Mouse (Mus musculus): ENCODE data around the gene BC005561. TPM values are rescaled to one million over a fixed set of nuclear protein-coding genes. Genes with fewer than 3 reads are reported as not detected.

BC005561 gene
- 18.2 and 18.3 TPM in 2 replicates for polyA plus RNA-seq (2016; fragmentation: Nextera tagmentation; extraction: Ambion mirVana)

GRCm38 (mm10) chr5:104508195-104508891 is at the start of gene BC005561:
Gene BC005561 (plus strand): TSS chr5:104508352.
- peak within 1 kb of the TSS; percentile 84 for H3K4me3 ChIP-seq
- peaks cover 14% of the 10 kb centered on the region for H3K36me3 ChIP-seq
- ATAC-seq (ENCODE audit: low FRiP score, low read depth) = peak; percentile 96
- peaks cover 14% of the 10 kb centered on the region for H3K9me3 ChIP-seq
- H3K27ac ChIP-seq (replicated peaks) = peak within 1 kb of the TSS; percentile 90
- H3K27me3 ChIP-seq = no peaks in the 10 kb centered on the region
- H3K9ac ChIP-seq (replicated peaks) = peak within 1 kb of the TSS; percentile 89
- peak within 1 kb of the TSS; percentile 69 for H3K4me2 ChIP-seq (replicated peaks)
- under 1% methylated on average over 61 of the region's 83 CpGs for WGBS
- peaks cover 12% of the 10 kb centered on the region for H3K4me1 ChIP-seq

- WGBS = 15% methylated on average over 34 of the region's 46 CpGs
- Histone ChIP-seq H3K9me3 (no peaks in the 10 kb centered on the region), H3K27me3 (no peaks in the 10 kb centered on the region), H3K4me2 (replicated peaks) (peak within 1 kb of the TSS; percentile 76), H3K9ac (replicated peaks) (peak within 1 kb of the TSS; percentile 95), H3K36me3 (0 out of 2 replicates have a peak, but pooled peaks cover 4% of the 10 kb centered on the region), H3K27ac (replicated peaks) (peak within 1 kb of the TSS; percentile 87), H3K4me3 (peak within 1 kb of the TSS; percentile 76), H3K4me1 (peaks cover 15% of the 10 kb centered on the region)
- peak; percentile 90 for ATAC-seq (ENCODE audit: low FRiP score, low read depth)
Observed at GRCm38 (mm10) chr5:104458832-104459705, 49.1 kb upstream of the BC005561 start, which contains the start of gene Pkd2. Gene Pkd2 (plus strand): TSS chr5:104459450.

- Histone ChIP-seq H3K27me3 (no peaks in the 10 kb centered on the region), H3K36me3 (0 out of 2 replicates have a peak, but pooled peaks cover 6% of the 10 kb centered on the region), H3K9me3 (no peaks in the 10 kb centered on the region), H3K4me1 (peaks cover 15% of the 10 kb centered on the region), H3K27ac (replicated peaks) (peak overlapping the region; percentile 87), H3K4me3 (peak overlapping the region; percentile 76), H3K9ac (replicated peaks) (peak overlapping the region; percentile 95), H3K4me2 (replicated peaks) (peak overlapping the region; percentile 76)
- peak; percentile 85 for ATAC-seq (ENCODE audit: low FRiP score, low read depth)
- WGBS = under 1% methylated on average over 64 of the region's 82 CpGs
Observed at GRCm38 (mm10) chr5:104459706-104460455, 48.3 kb upstream of the BC005561 start.

GRCm38 (mm10) chr5:104460456-104460838 is 47.7 kb upstream of the BC005561 start:
- H3K27me3 ChIP-seq = no peaks in the 10 kb centered on the region
- H3K27ac ChIP-seq (replicated peaks) = peak overlapping the region; percentile 87; the same call in 1 of the 2 replicates
- peak overlapping the region; percentile 76 for H3K4me2 ChIP-seq (replicated peaks)
- WGBS = 46% methylated on average over 3 of the region's 3 CpGs
- peak overlapping the region; percentile 76 for H3K4me3 ChIP-seq
- H3K4me1 ChIP-seq = peaks cover 15% of the 10 kb centered on the region
- 0 out of 2 replicates have a peak, but pooled peaks cover 11% of the 10 kb centered on the region for H3K36me3 ChIP-seq
- H3K9me3 ChIP-seq = no peaks in the 10 kb centered on the region
- peak overlapping the region; percentile 95; the same call in 1 of the 2 replicates for H3K9ac ChIP-seq (replicated peaks)
- no peak for ATAC-seq (ENCODE audit: low FRiP score, low read depth)

GRCm38 (mm10) chr5:104460856-104461255 is 47.3 kb upstream of the BC005561 start:
- Histone ChIP-seq H3K9me3 (no peaks in the 10 kb centered on the region), H3K4me1 (peaks cover 15% of the 10 kb centered on the region), H3K27ac (replicated peaks) (no peak overlapping the region), H3K9ac (replicated peaks) (no peak overlapping the region), H3K4me2 (replicated peaks) (peak overlapping the region; percentile 76), H3K4me3 (peak overlapping the region; percentile 76), H3K36me3 (peaks cover 12% of the 10 kb centered on the region; the same call in 1 of the 2 replicates), H3K27me3 (no peaks in the 10 kb centered on the region)
- 65% methylated on average over 6 of the region's 7 CpGs for WGBS
- ATAC-seq (ENCODE audit: low FRiP score, low read depth) = no peak

- 89% methylated on average over 8 of the region's 8 CpGs for WGBS
- Histone ChIP-seq H3K4me1 (peaks cover 8% of the 10 kb centered on the region), H3K4me3 (no peak overlapping the region), H3K9me3 (no peaks in the 10 kb centered on the region), H3K9ac (replicated peaks) (no peak overlapping the region), H3K36me3 (peaks cover 35% of the 10 kb centered on the region), H3K27ac (replicated peaks) (no peak overlapping the region), H3K27me3 (no peaks in the 10 kb centered on the region), H3K4me2 (replicated peaks) (no peak overlapping the region)
- ATAC-seq (ENCODE audit: low FRiP score, low read depth) = no peak
Observed at GRCm38 (mm10) chr5:104465279-104465678, 42.9 kb upstream of the BC005561 start.

- no peak overlapping the region for H3K27ac ChIP-seq (replicated peaks)
- no peak overlapping the region for H3K4me3 ChIP-seq
- H3K4me1 ChIP-seq = peaks cover 6% of the 10 kb centered on the region
- ATAC-seq (ENCODE audit: low FRiP score, low read depth) = no peak
- no peak overlapping the region for H3K4me2 ChIP-seq (replicated peaks)
- no peaks in the 10 kb centered on the region for H3K9me3 ChIP-seq
- H3K36me3 ChIP-seq = peaks cover 38% of the 10 kb centered on the region
- WGBS = 88% methylated on average over 12 of the region's 12 CpGs
- no peaks in the 10 kb centered on the region for H3K27me3 ChIP-seq
- no peak overlapping the region for H3K9ac ChIP-seq (replicated peaks)
Observed at GRCm38 (mm10) chr5:104465731-104466130, 42.4 kb upstream of the BC005561 start.

GRCm38 (mm10) chr5:104466816-104467215 is 41.3 kb upstream of the BC005561 start:
- peaks cover 43% of the 10 kb centered on the region for H3K36me3 ChIP-seq
- H3K9me3 ChIP-seq = no peaks in the 10 kb centered on the region
- no peaks in the 10 kb centered on the region for H3K27me3 ChIP-seq
- H3K9ac ChIP-seq (replicated peaks) = no peak overlapping the region
- WGBS = 95% methylated on average over 16 of the region's 16 CpGs
- ATAC-seq (ENCODE audit: low FRiP score, low read depth) = no peak
- no peak overlapping the region for H3K4me3 ChIP-seq
- no peaks in the 10 kb centered on the region for H3K4me1 ChIP-seq
- H3K4me2 ChIP-seq (replicated peaks) = no peak overlapping the region
- no peak overlapping the region for H3K27ac ChIP-seq (replicated peaks)

GRCm38 (mm10) chr5:104468586-104468985 is 39.6 kb upstream of the BC005561 start:
- ATAC-seq (ENCODE audit: low FRiP score, low read depth) = no peak
- no peak overlapping the region for H3K4me2 ChIP-seq (replicated peaks)
- no peak overlapping the region for H3K9ac ChIP-seq (replicated peaks)
- WGBS = 93% methylated on average over 5 of the region's 5 CpGs
- H3K4me3 ChIP-seq = no peak overlapping the region
- no peaks in the 10 kb centered on the region for H3K4me1 ChIP-seq
- peaks cover 58% of the 10 kb centered on the region for H3K36me3 ChIP-seq
- H3K9me3 ChIP-seq = no peaks in the 10 kb centered on the region
- no peaks in the 10 kb centered on the region for H3K27me3 ChIP-seq
- no peak overlapping the region for H3K27ac ChIP-seq (replicated peaks)

- no peak overlapping the region for H3K9ac ChIP-seq (replicated peaks)
- no peaks in the 10 kb centered on the region for H3K27me3 ChIP-seq
- peaks cover 44% of the 10 kb centered on the region for H3K36me3 ChIP-seq
- 91% methylated on average over 5 of the region's 5 CpGs for WGBS
- no peak overlapping the region for H3K27ac ChIP-seq (replicated peaks)
- ATAC-seq (ENCODE audit: low FRiP score, low read depth) = no peak
- no peaks in the 10 kb centered on the region for H3K4me1 ChIP-seq
- no peaks in the 10 kb centered on the region for H3K9me3 ChIP-seq
- H3K4me3 ChIP-seq = no peak overlapping the region
- no peak overlapping the region for H3K4me2 ChIP-seq (replicated peaks)
Observed at GRCm38 (mm10) chr5:104470981-104471391, 37.2 kb upstream of the BC005561 start.

GRCm38 (mm10) chr5:104472371-104472770 is 35.8 kb upstream of the BC005561 start:
- ATAC-seq (ENCODE audit: low FRiP score, low read depth) = no peak
- WGBS = 92% methylated on average over 8 of the region's 8 CpGs
- Histone ChIP-seq H3K4me3 (no peak overlapping the region), H3K36me3 (peaks cover 38% of the 10 kb centered on the region), H3K9ac (replicated peaks) (no peak overlapping the region), H3K4me2 (replicated peaks) (no peak overlapping the region), H3K9me3 (no peaks in the 10 kb centered on the region), H3K27ac (replicated peaks) (no peak overlapping the region), H3K4me1 (no peaks in the 10 kb centered on the region), H3K27me3 (no peaks in the 10 kb centered on the region)
